Mouse (Mus musculus): ENCODE results near the gene Prkg1. TPM values are rescaled to one million over a fixed set of nuclear protein-coding genes. Genes with fewer than 3 reads are reported as not detected.
A peak's percentile ranks its signal among the peaks of the same experiment; 100 is the strongest.
"Not testable (repeated sequence)": the region's sequence is repeated elsewhere in the genome, so short reads cannot be mapped to it uniquely, and the experiment has no call there.

Prkg1 gene
- polyA plus RNA-seq, 1 experiment from 2014 or later = 9.1 TPM

GRCm38 (mm10) chr19:31383881-31384280 lies 381.0 kb downstream of the Prkg1 start:
- 58% methylated on average over 5 of the region's 5 CpGs for WGBS
- no peak for ATAC-seq
- Histone ChIP-seq H3K9me3 (no peaks in the 10 kb centered on the region), H3K27me3 (replicated peaks) (no peaks in the 10 kb centered on the region), H3K4me1 (replicated peaks) (no peaks in the 10 kb centered on the region), H3K4me2 (replicated peaks) (no peak overlapping the region), H3K9ac (no peak overlapping the region), H3K4me3 (replicated peaks) (no peak overlapping the region), H3K36me3 (no peaks in the 10 kb centered on the region), H3K27ac (no peak overlapping the region)

GRCm38 (mm10) chr19:31370106-31370505 lies 394.7 kb downstream of the Prkg1 start:
- Histone ChIP-seq H3K9me3 (no peaks in the 10 kb centered on the region), H3K4me3 (replicated peaks) (no peak overlapping the region), H3K27me3 (replicated peaks) (no peaks in the 10 kb centered on the region), H3K27ac (no peak overlapping the region), H3K4me1 (replicated peaks) (no peaks in the 10 kb centered on the region), H3K9ac (no peak overlapping the region), H3K4me2 (replicated peaks) (no peak overlapping the region), H3K36me3 (no peaks in the 10 kb centered on the region)
- 56% methylated on average over 1 of the region's 1 CpGs for WGBS
- ATAC-seq = no peak

GRCm38 (mm10) chr19:31369116-31369515 lies 395.7 kb downstream of the Prkg1 start:
- no peak for ATAC-seq
- H3K36me3 ChIP-seq = no peaks in the 10 kb centered on the region
- H3K9ac ChIP-seq = no peak overlapping the region
- 79% methylated on average over 1 of the region's 1 CpGs for WGBS
- H3K4me2 ChIP-seq (replicated peaks) = no peak overlapping the region
- no peak overlapping the region for H3K4me3 ChIP-seq (replicated peaks)
- H3K27me3 ChIP-seq (replicated peaks) = no peaks in the 10 kb centered on the region
- no peaks in the 10 kb centered on the region for H3K4me1 ChIP-seq (replicated peaks)
- no peaks in the 10 kb centered on the region for H3K9me3 ChIP-seq
- H3K27ac ChIP-seq = no peak overlapping the region

- Histone ChIP-seq H3K4me2 (replicated peaks) (no peak overlapping the region), H3K27ac (no peak overlapping the region), H3K27me3 (replicated peaks) (no peaks in the 10 kb centered on the region), H3K4me1 (replicated peaks) (no peaks in the 10 kb centered on the region), H3K4me3 (replicated peaks) (no peak overlapping the region), H3K9me3 (no peaks in the 10 kb centered on the region), H3K36me3 (no peaks in the 10 kb centered on the region), H3K9ac (no peak overlapping the region)
- 58% methylated on average over 4 of the region's 4 CpGs for WGBS
- no peak for ATAC-seq
Observed at GRCm38 (mm10) chr19:31362051-31362450, 402.8 kb downstream of the Prkg1 start.

GRCm38 (mm10) chr19:31361575-31361974 lies 403.3 kb downstream of the Prkg1 start:
- Histone ChIP-seq H3K36me3 (no peaks in the 10 kb centered on the region), H3K4me1 (replicated peaks) (no peaks in the 10 kb centered on the region), H3K27me3 (replicated peaks) (no peaks in the 10 kb centered on the region), H3K9ac (no peak overlapping the region), H3K4me2 (replicated peaks) (no peak overlapping the region), H3K27ac (no peak overlapping the region), H3K9me3 (no peaks in the 10 kb centered on the region), H3K4me3 (replicated peaks) (no peak overlapping the region)
- no peak for ATAC-seq
- 70% methylated on average over 5 of the region's 5 CpGs for WGBS

- WGBS = 52% methylated on average over 3 of the region's 3 CpGs
- no peak overlapping the region for H3K4me3 ChIP-seq (replicated peaks)
- no peak for ATAC-seq
- H3K9ac ChIP-seq = no peak overlapping the region
- no peaks in the 10 kb centered on the region for H3K9me3 ChIP-seq
- H3K36me3 ChIP-seq = no peaks in the 10 kb centered on the region
- H3K4me2 ChIP-seq (replicated peaks) = no peak overlapping the region
- H3K27me3 ChIP-seq (replicated peaks) = no peaks in the 10 kb centered on the region
- no peaks in the 10 kb centered on the region for H3K4me1 ChIP-seq (replicated peaks)
- H3K27ac ChIP-seq = no peak overlapping the region
Observed at GRCm38 (mm10) chr19:31361161-31361560, 403.7 kb downstream of the Prkg1 start.

- no peak overlapping the region for H3K4me2 ChIP-seq (replicated peaks)
- no peak overlapping the region for H3K4me3 ChIP-seq (replicated peaks)
- no peak for ATAC-seq
- no peak overlapping the region for H3K9ac ChIP-seq
- H3K9me3 ChIP-seq = no peaks in the 10 kb centered on the region
- H3K27ac ChIP-seq = no peak overlapping the region
- H3K4me1 ChIP-seq (replicated peaks) = no peaks in the 10 kb centered on the region
- H3K36me3 ChIP-seq = no peaks in the 10 kb centered on the region
- H3K27me3 ChIP-seq (replicated peaks) = no peaks in the 10 kb centered on the region
- 60% methylated on average over 1 of the region's 1 CpGs for WGBS
Observed at GRCm38 (mm10) chr19:31354959-31355358, 409.9 kb downstream of the Prkg1 start.

GRCm38 (mm10) chr19:31352784-31353183 lies 412.0 kb downstream of the Prkg1 start:
- not testable (repeated sequence) for H3K9ac ChIP-seq; H3K9me3 ChIP-seq; H3K4me3 ChIP-seq (replicated peaks); H3K4me2 ChIP-seq (replicated peaks); H3K27me3 ChIP-seq (replicated peaks); H3K27ac ChIP-seq; H3K4me1 ChIP-seq (replicated peaks); H3K36me3 ChIP-seq; ATAC-seq

GRCm38 (mm10) chr19:31351796-31352195 lies 413.0 kb downstream of the Prkg1 start:
- H3K36me3 ChIP-seq = no peaks in the 10 kb centered on the region
- no peak overlapping the region for H3K4me3 ChIP-seq (replicated peaks)
- no peaks in the 10 kb centered on the region for H3K4me1 ChIP-seq (replicated peaks)
- H3K4me2 ChIP-seq (replicated peaks) = no peak overlapping the region
- no peak for ATAC-seq
- no peaks in the 10 kb centered on the region for H3K27me3 ChIP-seq (replicated peaks)
- H3K9me3 ChIP-seq = no peaks in the 10 kb centered on the region
- H3K27ac ChIP-seq = no peak overlapping the region
- 58% methylated on average over 3 of the region's 3 CpGs for WGBS
- H3K9ac ChIP-seq = no peak overlapping the region

GRCm38 (mm10) chr19:31342150-31342549 lies 422.7 kb downstream of the Prkg1 start:
- no peaks in the 10 kb centered on the region for H3K9me3 ChIP-seq
- H3K27me3 ChIP-seq (replicated peaks) = no peaks in the 10 kb centered on the region
- H3K4me2 ChIP-seq (replicated peaks) = no peak overlapping the region
- no peak overlapping the region for H3K4me3 ChIP-seq (replicated peaks)
- H3K9ac ChIP-seq = no peak overlapping the region
- no peak for ATAC-seq
- 0 out of 2 replicates have a peak, but pooled peaks cover 4% of the 10 kb centered on the region for H3K4me1 ChIP-seq (replicated peaks)
- H3K27ac ChIP-seq = no peak overlapping the region
- WGBS = 26% methylated on average over 4 of the region's 4 CpGs
- H3K36me3 ChIP-seq = no peaks in the 10 kb centered on the region

GRCm38 (mm10) chr19:31340898-31341297 lies 423.9 kb downstream of the Prkg1 start:
- WGBS = 20% methylated on average over 1 of the region's 1 CpGs
- no peak overlapping the region for H3K27ac ChIP-seq
- H3K4me3 ChIP-seq (replicated peaks) = no peak overlapping the region
- H3K4me1 ChIP-seq (replicated peaks) = 0 out of 2 replicates have a peak, but pooled peaks cover 4% of the 10 kb centered on the region
- H3K9ac ChIP-seq = no peak overlapping the region
- H3K4me2 ChIP-seq (replicated peaks) = no peak overlapping the region
- H3K9me3 ChIP-seq = no peaks in the 10 kb centered on the region
- H3K27me3 ChIP-seq (replicated peaks) = no peaks in the 10 kb centered on the region
- ATAC-seq = peak; percentile 59; the same call in 1 of the 2 replicates
- no peaks in the 10 kb centered on the region for H3K36me3 ChIP-seq

GRCm38 (mm10) chr19:31338355-31339101 lies 426.3 kb downstream of the Prkg1 start:
- no peak overlapping the region for H3K27ac ChIP-seq
- 0 out of 2 replicates have a peak, but pooled peaks cover 4% of the 10 kb centered on the region for H3K4me1 ChIP-seq (replicated peaks)
- H3K27me3 ChIP-seq (replicated peaks) = no peaks in the 10 kb centered on the region
- no peaks in the 10 kb centered on the region for H3K9me3 ChIP-seq
- no peak overlapping the region for H3K4me2 ChIP-seq (replicated peaks)
- no peak overlapping the region for H3K9ac ChIP-seq
- H3K36me3 ChIP-seq = no peaks in the 10 kb centered on the region
- H3K4me3 ChIP-seq (replicated peaks) = no peak overlapping the region
- 72% methylated on average over 5 of the region's 5 CpGs for WGBS
- ATAC-seq = no peak

- Histone ChIP-seq H3K4me2 (replicated peaks) (no peak overlapping the region), H3K4me1 (replicated peaks) (0 out of 2 replicates have a peak, but pooled peaks cover 4% of the 10 kb centered on the region), H3K27ac (no peak overlapping the region), H3K9me3 (no peaks in the 10 kb centered on the region), H3K36me3 (no peaks in the 10 kb centered on the region), H3K27me3 (replicated peaks) (no peaks in the 10 kb centered on the region), H3K9ac (no peak overlapping the region), H3K4me3 (replicated peaks) (no peak overlapping the region)
- no peak for ATAC-seq
- 81% methylated on average over 6 of the region's 6 CpGs for WGBS
Observed at GRCm38 (mm10) chr19:31337863-31338217, 427.0 kb downstream of the Prkg1 start.

Measured in intestine, embryonic 15.5 days (tissue).